Mouse (Mus musculus) right cerebral cortex, adult 18-20 months (tissue): ENCODE results near the gene Tmc6.
"Not testable (repeated sequence)": the region's sequence is repeated elsewhere in the genome, so short reads cannot be mapped to it uniquely, and the experiment has no call there.

Experiments used
- DNase-seq: peaks from one replicate; pipeline ENCODE4 v3.0.0; 2022; ENCODE audit warnings: mixed read lengths

Tmc6 gene

GRCm38 (mm10) chr11:117810401-117811046 is 28.5 kb upstream of the Tmc6 start:
- DNase-seq = peak; percentile 68

GRCm38 (mm10) chr11:117809407-117810311 is 27.7 kb upstream of the Tmc6 start, which contains the start of the genes Gm20708 and Syngr2:
Gene Gm20708, plus strand, starts transcription at chr11:117809668.
Gene Syngr2, plus strand, starts transcription at chr11:117809668.
- DNase-seq = no peak

GRCm38 (mm10) chr11:117806781-117807180 is 24.8 kb upstream of the Tmc6 start:
- no peak for DNase-seq

- no peak for DNase-seq
These were observed 21.2 kb upstream of the Tmc6 start for GRCm38 (mm10) chr11:117803166-117803688.

- no peak for DNase-seq
These were observed 19.7 kb upstream of the Tmc6 start for GRCm38 (mm10) chr11:117801650-117802049.

- no peak for DNase-seq
These were observed 18.0 kb upstream of the Tmc6 start for GRCm38 (mm10) chr11:117800038-117800437.

- DNase-seq = no peak
These were observed 17.2 kb upstream of the Tmc6 start for GRCm38 (mm10) chr11:117799174-117799573.

- DNase-seq = no peak
These were observed 16.2 kb upstream of the Tmc6 start for GRCm38 (mm10) chr11:117798160-117798541.

GRCm38 (mm10) chr11:117797511-117798159 is 15.6 kb upstream of the Tmc6 start, which contains the start of gene 6030468B19Rik:
Gene 6030468B19Rik, plus strand, starts transcription at chr11:117797660.
- DNase-seq = no peak

- DNase-seq = no peak
These were observed 15.0 kb upstream of the Tmc6 start for GRCm38 (mm10) chr11:117796954-117797353.

GRCm38 (mm10) chr11:117794035-117794551 is 12.1 kb upstream of the Tmc6 start:
- no peak for DNase-seq

- no peak for DNase-seq
These were observed 10.4 kb upstream of the Tmc6 start for GRCm38 (mm10) chr11:117792281-117792888.

GRCm38 (mm10) chr11:117791441-117791761 is 9.4 kb upstream of the Tmc6 start:
- DNase-seq = no peak

- no peak for DNase-seq
These were observed 8.9 kb upstream of the Tmc6 start for GRCm38 (mm10) chr11:117790703-117791440.

- DNase-seq = peak; percentile 57
These were observed 8.3 kb upstream of the Tmc6 start for GRCm38 (mm10) chr11:117790286-117790685.

GRCm38 (mm10) chr11:117788481-117788880 is 6.5 kb upstream of the Tmc6 start:
- not testable (repeated sequence) for DNase-seq

GRCm38 (mm10) chr11:117786294-117786693 is 4.3 kb upstream of the Tmc6 start:
- DNase-seq = no peak

- no peak for DNase-seq
These were observed 1.8 kb upstream of the Tmc6 start for GRCm38 (mm10) chr11:117783683-117784309.

GRCm38 (mm10) chr11:117783089-117783488 is 1.1 kb upstream of the Tmc6 start:
- DNase-seq = no peak

GRCm38 (mm10) chr11:117782705-117783034 is 672 bp upstream of the Tmc6 start:
- DNase-seq = no peak

- no peak for DNase-seq
These were observed 688 bp downstream of the Tmc6 start for GRCm38 (mm10) chr11:117781199-117781821.
